Comparison of ENCODE assay signal across 16 mouse cellular contexts in the genomic region with DNA sequence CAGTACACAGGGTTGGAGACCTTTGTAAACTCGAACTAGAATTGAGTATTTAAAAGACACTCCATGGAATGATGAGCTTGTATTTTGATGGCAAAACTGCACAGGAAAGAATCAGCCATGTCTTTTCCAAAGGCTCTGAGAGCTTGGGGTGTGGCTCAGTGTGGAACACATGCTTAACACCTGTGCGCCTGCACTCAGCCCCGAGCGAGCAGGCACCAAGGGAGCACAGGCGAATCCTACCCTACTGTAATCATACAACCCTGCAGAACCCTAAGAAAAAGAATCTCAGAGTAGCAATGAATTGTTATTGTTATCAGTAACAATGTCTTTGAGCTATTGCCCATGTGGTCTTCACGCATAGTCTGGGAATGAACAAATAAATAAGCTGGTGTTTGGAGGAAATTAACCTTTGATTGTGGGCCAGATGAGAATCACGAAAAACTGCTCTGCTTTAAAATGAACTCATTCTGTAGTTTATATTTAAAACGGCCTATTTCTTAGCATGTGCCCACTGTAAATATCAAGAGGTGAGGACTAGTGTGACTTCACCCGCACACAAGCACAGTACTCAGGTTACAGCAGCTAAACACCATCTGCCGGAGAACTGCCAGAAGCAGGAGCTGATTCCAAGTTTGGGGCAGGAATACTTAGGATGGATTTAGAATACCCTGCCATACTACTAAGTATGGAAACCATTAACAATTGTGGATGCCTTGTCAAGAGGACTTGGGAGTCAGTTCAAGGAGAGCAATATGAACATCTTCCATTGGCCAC.
DNase-seq lines count a peak whose midpoint lies in the region; ATAC-seq and TF ChIP-seq lines count a peak whose summit lies in the region.
"Had no signal": no experiment of that assay in that cellular context is flagged by ENCODE, and none has a peak within 500 bp of the region (broad histone marks: within the 10 kb centered on the region; RNA-seq: fewer than 3 reads in every experiment).

No protein-coding gene starts in this region.

- 65% methylated on average over 10 of the region's 10 CpGs for WGBS in heart, postnatal 0 days
- WGBS in limb, embryonic 13.5 days: 25% methylated on average over 10 of the region's 10 CpGs
- 80% methylated on average over 10 of the region's 10 CpGs for WGBS in midbrain, embryonic 13.5 days

- H3K4me3 ChIP-seq in heart, postnatal 0 days (ENCODE audit: low read depth, low read length): no peak overlapping the region
- no peak overlapping the region for H3K4me3 ChIP-seq in limb, embryonic 13.5 days
- H3K4me3 ChIP-seq in midbrain, embryonic 13.5 days (replicated peaks): no peak overlapping the region
- H3K4me3 ChIP-seq: forebrain, embryonic 12.5 days; heart, embryonic 13.5 days; left cerebral cortex, adult 2 months; lung, embryonic 15.5 days had no signal

- H3K9ac ChIP-seq in heart, postnatal 0 days (replicated peaks; ENCODE audit: low read depth, low read length): no peak overlapping the region
- no peak overlapping the region for H3K9ac ChIP-seq in limb, embryonic 13.5 days
- no peak overlapping the region for H3K9ac ChIP-seq in midbrain, embryonic 13.5 days (replicated peaks)
- H3K9ac ChIP-seq: forebrain, embryonic 12.5 days; heart, embryonic 13.5 days; lung, embryonic 15.5 days had no signal

- no peaks in the 10 kb centered on the region for H3K4me1 ChIP-seq in heart, postnatal 0 days (ENCODE audit: control insufficient read depth, insufficient read depth)
- peaks cover 20% of the 10 kb centered on the region for H3K4me1 ChIP-seq in limb, embryonic 13.5 days
- no peaks in the 10 kb centered on the region for H3K4me1 ChIP-seq in midbrain, embryonic 13.5 days (replicated peaks)
- H3K4me1 ChIP-seq: forebrain, embryonic 12.5 days; lung, embryonic 15.5 days had no signal

- 0 out of 2 replicates have a peak, but pooled peaks have one; percentile 2 for TF ChIP-seq CTCF in heart, postnatal 0 days (IDR thresholded peaks at IDR 0.05; ENCODE audit: low read depth)

- peak; percentile 34 to 41 for DNase-seq in cerebellum, postnatal 10 days
- DNase-seq in cerebellum, adult 8-10 months: no peak
- no peak for DNase-seq in heart, postnatal 0 days (ENCODE audit: low spot score)
- DNase-seq in heart, adult 9 months (ENCODE audit: low spot score in 2 of 2): no peak
- DNase-seq in cerebellum, postnatal 25 days: peak; percentile 35 to 50
- no peak for DNase-seq in layer of hippocampus, adult 9-11 months
- DNase-seq: adrenal gland, adult 2 months; thymus, postnatal 4 days had no signal

- H3K9me3 ChIP-seq in heart, postnatal 0 days (replicated peaks; ENCODE audit: control insufficient read depth, low read length): no peaks in the 10 kb centered on the region
- H3K9me3 ChIP-seq in limb, embryonic 13.5 days: no peaks in the 10 kb centered on the region
- H3K9me3 ChIP-seq in midbrain, embryonic 13.5 days: no peaks in the 10 kb centered on the region
- H3K9me3 ChIP-seq: forebrain, embryonic 12.5 days; heart, embryonic 13.5 days; lung, embryonic 15.5 days had no signal

- no peak for TF ChIP-seq EP300 in heart, postnatal 0 days (IDR thresholded peaks at IDR 0.05; ENCODE audit: low read depth)

- H3K4me2 ChIP-seq in heart, postnatal 0 days (ENCODE audit: low read depth, low read length): no peak overlapping the region
- peak overlapping the region; percentile 30 for H3K4me2 ChIP-seq in limb, embryonic 13.5 days (replicated peaks)
- H3K4me2 ChIP-seq in midbrain, embryonic 13.5 days (replicated peaks): no peak overlapping the region
- H3K4me2 ChIP-seq: forebrain, embryonic 12.5 days; heart, embryonic 13.5 days; liver, embryonic 11.5 days; lung, embryonic 15.5 days had no signal

- no peaks in the 10 kb centered on the region for H3K27me3 ChIP-seq in heart, postnatal 0 days (ENCODE audit: control insufficient read depth, insufficient read depth, low read length)
- no peaks in the 10 kb centered on the region for H3K27me3 ChIP-seq in limb, embryonic 13.5 days
- H3K27me3 ChIP-seq in midbrain, embryonic 13.5 days: no peaks in the 10 kb centered on the region
- H3K27me3 ChIP-seq: forebrain, embryonic 12.5 days; heart, embryonic 13.5 days; lung, embryonic 15.5 days had no signal

- H3K27ac ChIP-seq in heart, postnatal 0 days (ENCODE audit: low read depth): no peak overlapping the region
- no peak overlapping the region; the same call in 1 of the 2 replicates for H3K27ac ChIP-seq in limb, embryonic 13.5 days
- no peak overlapping the region for H3K27ac ChIP-seq in midbrain, embryonic 13.5 days
- H3K27ac ChIP-seq: forebrain, embryonic 12.5 days; heart, embryonic 13.5 days; left cerebral cortex, adult 2 months; lung, embryonic 15.5 days had no signal

- no peaks in the 10 kb centered on the region for H3K36me3 ChIP-seq in heart, postnatal 0 days (replicated peaks; ENCODE audit: control insufficient read depth, insufficient read depth, low read length)
- H3K36me3 ChIP-seq in limb, embryonic 13.5 days: no peaks in the 10 kb centered on the region
- H3K36me3 ChIP-seq in midbrain, embryonic 13.5 days: no peaks in the 10 kb centered on the region
- H3K36me3 ChIP-seq: forebrain, embryonic 12.5 days; heart, embryonic 13.5 days; lung, embryonic 15.5 days had no signal

- no peak for ATAC-seq in heart, postnatal 0 days (ENCODE audit: insufficient read depth, low read depth)
- ATAC-seq in limb, embryonic 13.5 days (ENCODE audit: low FRiP score, low read depth): peak; percentile 77
- ATAC-seq in midbrain, embryonic 13.5 days: no peak
- ATAC-seq: midbrain, embryonic 16.5 days had no signal

Comparison
In these comparisons a context has a peak if more than half of its experiments do, and no peak if none do; other contexts are left out.
1. DNase-seq: peak in cerebellum, postnatal 10 days (2 of 2) and cerebellum, postnatal 25 days (2 of 2); none in cerebellum, adult 8-10 months (single experiment), heart, postnatal 0 days (single experiment), heart, adult 9 months (0 of 2) and layer of hippocampus, adult 9-11 months (single experiment).